Mouse (Mus musculus) erythroblast, embryonic 14.5 days (primary cell): ENCODE measurements around the gene Pou2f1.

Source experiments
- GATA1 ChIP-seq: IDR thresholded peaks from 2 replicates; pipeline ENCODE4 v1.6.1; 2012; ENCODE audit warnings: low read length, inconsistent platforms, mixed read lengths
- TAL1 ChIP-seq: IDR thresholded peaks from 3 replicates; pipeline ENCODE4 v1.6.1; 2012; ENCODE audit warnings: low read length, inconsistent platforms, mixed read lengths

GRCm38 (mm10) chr1:165930510-165930909, 72.0 kb downstream of the Pou2f1 start:
- TF ChIP-seq GATA1 (no peak), TAL1 (no peak)
